Mouse (Mus musculus): ENCODE measurements around the gene Dpp4.

Gene Dpp4

DNA sequence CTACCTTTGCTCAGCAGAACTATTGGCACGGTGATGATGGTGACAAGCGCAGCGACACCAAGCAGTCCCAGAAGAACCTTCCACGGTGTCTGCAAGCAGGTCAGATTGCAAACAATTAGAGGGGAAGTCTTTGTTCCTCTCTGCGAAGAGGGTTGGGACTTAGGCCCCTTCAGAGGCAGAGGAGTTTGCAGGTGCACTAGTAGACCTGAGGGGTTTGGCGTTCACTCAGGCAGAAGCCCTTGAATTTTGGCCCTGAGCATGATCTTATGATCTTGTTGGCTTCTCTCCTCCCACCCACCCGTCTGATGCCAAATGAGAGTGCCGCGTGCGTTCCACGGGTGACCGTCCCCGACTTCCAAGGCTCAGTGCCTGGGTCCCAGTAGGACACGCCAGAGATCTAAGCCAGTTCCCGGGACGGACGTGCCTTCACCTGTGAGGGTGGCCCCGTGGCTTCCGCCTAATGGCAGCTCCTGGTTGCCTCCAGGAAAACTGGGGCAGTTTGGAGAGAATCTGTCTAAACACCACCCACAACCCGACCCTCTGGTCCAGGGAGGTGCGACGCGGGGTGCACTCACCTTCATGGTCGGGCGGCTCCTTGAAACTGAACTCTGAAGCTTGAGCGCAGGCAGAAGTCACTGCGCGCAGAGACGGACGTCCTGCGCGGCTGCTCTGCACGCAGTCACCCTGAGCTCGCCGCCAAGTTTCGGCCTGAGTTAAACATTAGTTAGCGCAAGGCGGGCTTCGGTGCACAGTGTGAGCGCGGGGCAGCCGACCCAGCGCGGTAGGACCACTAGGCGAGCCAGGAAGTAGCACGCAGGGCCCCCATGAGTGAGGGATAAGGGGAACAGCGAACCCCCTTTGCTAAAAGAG is 585 bp downstream of the Dpp4 start:
- DNase-seq (ENCODE audit: low spot score in 2 of 2): peak in 1 of 2 experiments; percentile 4

DNA sequence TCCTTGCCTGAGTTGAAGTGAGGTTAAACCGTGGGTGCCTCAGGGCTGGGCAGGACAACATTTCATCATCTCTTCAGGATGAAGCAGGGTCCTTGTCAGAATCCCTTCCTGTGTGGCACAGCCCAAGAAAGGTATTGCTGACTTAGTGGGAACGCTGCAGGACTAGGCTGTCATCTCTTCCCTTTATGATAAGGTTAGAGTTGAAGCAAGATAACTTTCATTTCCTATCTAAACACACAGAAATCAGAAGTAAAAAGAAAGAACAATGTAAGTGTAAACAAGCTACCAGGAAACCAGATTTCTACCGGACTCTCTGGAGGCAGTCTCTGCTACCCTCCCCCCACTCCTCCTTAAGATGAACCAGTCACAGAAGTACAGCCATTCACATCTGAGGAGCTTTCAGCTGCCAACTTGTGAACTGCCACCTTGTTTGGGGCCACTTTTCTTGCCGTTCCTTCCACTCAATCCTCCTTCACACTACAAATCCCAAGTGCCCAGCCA is 3.3 kb downstream of the Dpp4 start:
- no peak for DNase-seq (ENCODE audit: low spot score in 2 of 2)

DNA sequence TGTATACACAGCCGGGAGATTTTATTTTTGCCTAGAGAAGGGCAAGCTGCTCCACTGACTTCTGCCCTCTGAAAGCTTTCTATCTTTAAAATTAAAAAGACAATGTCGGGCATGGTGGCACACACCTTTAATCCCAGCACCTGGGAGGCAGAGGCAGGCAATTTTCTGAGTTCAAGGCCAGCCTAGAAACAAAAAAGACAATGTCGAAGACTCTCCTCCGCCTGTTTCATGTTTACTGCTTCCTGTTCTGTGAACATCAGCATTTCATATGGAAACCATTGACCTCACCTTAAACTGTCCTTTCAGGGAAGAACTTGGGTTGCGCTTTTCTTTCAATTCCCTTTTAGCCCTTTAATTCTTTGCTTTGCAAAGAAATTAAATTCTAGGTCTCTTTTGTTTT is 3.8 kb downstream of the Dpp4 start:
- no peak for DNase-seq (ENCODE audit: low spot score in 2 of 2)

DNA sequence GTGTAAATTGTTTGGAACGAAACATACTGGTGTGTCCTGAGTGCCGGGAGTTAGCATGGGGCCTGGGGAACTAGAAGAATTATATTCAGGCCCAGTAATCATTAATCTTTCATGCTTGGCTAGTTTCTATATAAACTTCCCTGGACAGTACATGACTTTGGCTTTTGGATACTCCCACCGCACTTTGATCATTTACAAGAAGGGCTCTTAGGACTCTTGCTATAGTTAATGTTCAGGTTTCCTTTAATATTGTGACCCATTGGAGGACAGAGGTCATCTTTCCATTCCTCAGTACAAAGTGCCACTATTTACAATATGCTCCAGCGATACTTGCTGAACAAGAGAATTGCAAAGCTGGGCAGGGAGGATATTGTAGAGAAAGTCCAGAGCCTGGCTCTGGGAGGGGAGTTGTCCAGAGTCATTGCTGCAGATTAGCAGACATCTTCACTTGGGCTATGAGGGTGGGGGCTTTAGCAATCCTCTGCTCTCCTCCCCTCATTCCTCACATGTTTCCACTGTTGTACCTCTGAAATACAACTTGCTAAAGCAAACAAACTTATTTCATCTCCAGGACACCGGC is 8.4 kb downstream of the Dpp4 start:
- DNase-seq (ENCODE audit: low spot score in 2 of 2): no peak

DNA sequence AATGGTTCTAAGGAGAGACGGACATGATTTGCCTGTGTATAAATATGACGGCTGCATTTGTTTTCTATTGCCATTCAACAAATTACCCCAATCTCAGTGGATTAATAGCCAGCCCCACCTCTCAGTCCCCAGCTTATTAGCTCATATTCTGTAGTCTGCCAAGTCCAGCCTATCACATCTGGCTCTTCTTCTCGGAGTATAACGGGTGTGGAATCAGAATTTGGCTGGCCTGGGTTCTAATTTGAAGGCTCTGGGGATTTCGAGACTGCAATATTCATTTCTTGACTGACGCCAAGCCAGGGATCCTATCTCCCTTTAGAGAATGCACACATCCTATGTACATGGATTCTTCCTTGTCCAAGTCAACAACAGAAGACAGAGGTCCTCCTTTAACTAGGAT is 11.0 kb downstream of the Dpp4 start:
- DNase-seq (ENCODE audit: low spot score in 2 of 2): no peak

DNA sequence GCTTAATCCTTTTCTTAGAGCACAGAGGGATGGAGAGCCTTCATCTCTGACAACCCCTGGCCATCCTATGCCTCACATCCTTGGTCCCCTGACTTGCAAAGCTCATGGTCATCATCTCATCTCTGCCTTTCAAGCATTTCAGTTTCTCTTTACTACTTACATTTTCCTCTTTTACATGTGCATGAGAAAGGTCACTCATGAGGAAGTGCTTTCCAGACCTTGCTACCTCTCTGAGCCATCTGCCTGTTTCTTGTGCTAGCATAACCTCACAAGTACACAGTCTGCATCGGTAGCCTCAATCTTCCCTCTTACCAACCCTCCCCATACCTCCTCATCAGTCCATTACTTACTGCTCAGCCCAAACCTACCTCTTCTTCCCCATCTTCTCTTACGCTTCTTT is 12.2 kb downstream of the Dpp4 start:
- no peak for DNase-seq (ENCODE audit: low spot score in 2 of 2)

DNA sequence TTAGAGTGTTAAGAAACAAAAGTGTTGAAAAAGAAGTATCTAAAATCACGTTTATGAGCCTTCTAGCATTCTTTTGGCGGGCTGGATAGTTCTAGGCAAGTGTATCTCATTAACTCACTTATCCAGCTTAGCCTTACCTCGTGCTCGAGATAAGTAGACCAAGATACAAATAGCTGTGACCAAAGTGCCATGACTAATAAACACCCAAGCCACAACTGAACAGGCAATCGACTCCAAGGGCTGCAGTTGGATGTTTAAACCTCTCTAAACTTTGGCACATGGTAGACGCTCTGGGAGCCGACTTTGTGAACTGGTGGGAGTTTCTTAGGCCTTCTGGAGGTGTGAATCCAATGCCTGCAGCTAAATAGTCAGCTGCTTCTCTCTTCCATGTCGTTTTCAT is 12.7 kb downstream of the Dpp4 start:
- no peak for DNase-seq (ENCODE audit: low spot score in 2 of 2)

DNA sequence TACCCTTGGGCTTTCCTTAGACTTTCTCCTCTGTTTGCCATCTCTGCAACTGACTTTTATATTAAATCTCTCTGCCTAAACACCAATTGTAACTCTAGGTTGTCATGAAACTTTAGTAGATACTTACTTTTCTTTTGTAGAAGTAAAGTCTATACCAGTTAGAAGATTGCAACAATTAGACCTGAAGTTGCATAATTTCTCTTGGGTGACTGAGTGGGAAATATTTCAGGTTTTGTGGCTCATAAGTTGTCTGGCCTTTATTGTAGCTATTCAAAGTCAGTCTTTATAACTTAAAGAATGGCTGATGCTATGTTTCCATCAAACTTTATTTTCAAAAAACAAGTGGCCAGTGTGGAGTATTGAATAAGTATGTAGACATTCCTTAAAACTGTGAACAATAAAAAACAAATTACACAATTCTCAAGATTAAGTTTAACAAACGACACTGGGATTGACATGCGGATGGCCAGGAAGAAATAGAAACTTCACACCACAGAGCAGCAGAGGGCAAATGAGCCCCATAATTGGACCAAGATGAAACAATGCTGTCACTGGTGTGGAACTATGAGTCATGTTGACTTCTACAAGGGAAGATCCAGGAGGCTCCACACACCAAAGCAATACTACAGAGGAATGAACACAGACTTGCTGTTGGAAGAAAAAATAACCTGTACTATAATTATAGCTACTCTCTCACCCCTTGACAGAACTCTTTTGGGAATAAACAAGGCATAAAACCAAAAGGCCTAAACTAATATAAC is 13.7 kb downstream of the Dpp4 start:
- no peak for DNase-seq (ENCODE audit: low spot score in 2 of 2)

DNA sequence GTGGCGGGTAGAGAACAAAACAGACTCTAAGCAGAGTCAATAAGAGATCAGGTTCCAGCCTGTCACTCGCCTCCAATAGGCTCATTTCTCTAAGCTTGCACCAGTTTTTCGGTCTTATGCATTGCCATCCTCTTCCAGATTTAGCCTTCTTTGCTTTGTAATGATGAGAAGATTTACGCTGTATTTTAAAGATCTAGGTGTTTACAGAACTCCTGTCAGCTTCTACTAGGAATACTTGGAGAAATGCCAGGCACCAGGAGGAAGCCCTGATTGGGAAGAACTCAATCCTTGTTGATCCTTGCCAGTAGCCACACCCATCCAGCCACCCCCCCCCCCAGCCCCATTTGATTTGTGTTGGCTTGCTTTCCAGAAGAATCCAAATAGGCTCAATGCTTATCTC is 14.4 kb downstream of the Dpp4 start:
- DNase-seq (ENCODE audit: low spot score in 2 of 2): no peak

DNA sequence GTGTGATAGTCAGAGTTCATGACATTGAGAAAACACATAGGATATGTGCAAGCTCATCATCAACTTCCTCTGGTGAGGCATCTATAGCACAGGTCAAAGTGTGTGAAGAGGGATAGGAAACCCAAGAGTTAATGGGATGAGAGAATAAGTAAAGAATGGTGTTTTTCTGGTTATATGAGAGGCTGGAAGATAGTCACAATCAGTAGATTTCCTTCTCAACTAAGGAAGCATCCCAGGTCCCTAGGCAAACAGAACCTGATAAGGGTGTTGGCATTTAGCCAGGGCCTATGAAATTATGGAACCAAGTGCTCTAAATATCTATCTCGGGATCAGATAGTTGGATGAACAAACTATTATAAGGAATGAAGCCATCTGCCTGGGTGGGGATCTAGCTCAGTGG is 15.2 kb downstream of the Dpp4 start:
- no peak for DNase-seq (ENCODE audit: low spot score in 2 of 2)

DNA sequence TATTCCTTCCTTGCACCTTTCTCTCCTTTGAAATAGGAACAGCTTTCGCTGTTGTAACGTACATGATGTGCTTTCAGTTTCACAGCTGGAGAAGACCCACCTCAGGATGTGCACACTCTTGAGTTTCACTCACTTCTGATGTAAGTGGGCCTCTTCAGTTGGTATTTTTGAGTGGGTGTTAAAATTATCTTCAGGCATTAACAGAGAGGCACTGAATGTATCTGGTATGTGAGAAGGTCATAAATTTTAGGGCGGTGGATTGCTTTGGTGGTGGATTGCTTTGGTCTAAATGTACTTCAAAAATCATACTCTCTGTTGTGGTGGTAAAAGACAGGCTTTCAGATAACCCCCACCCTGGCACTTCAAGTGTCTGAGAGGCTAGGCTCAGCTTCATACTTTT is 17.2 kb downstream of the Dpp4 start:
- DNase-seq (ENCODE audit: low spot score in 2 of 2): no peak

DNA sequence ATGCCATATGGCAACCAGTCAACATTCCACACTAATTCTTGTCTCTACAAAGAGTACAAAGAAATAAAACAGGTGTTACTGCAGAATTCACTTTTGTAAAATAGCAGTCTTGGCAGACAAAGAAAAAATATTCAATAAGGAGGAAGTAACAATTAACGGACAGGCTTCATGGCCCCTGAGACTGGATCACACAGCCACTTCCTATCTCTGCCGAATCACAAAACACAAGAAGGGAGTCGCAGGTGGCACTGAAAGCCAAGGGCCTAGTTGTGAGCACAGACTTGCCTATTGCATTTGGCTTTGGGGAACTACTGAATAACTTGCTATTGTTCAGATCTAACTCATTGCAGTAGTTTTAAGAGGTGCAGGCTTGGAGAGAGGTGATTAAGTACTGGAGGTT is 19.9 kb downstream of the Dpp4 start:
- no peak for DNase-seq (ENCODE audit: low spot score in 2 of 2)

DNA sequence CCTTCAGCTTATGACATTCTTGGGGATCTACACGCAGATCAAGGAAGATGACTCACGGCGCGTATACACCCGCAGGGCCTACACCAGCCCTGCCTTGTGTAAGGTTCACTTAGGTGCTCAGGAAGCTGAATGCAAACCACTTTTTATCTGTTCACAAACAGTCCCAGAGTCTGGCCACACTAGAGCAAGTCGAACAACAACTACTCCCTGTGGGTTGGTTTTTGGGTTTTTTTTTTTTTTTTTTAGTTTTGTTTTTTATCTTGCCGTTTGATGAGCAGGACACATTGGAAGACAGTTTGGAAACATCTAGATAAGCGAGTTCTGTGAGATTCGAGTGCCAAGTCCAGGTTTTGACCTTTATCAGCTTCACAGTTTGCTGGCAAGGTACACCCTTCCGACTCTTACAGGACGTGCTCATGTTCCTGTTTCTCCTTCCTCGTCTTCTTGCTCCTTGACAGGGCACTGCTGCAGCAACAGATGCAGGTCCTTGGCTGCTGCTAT is 21.0 kb downstream of the Dpp4 start:
- DNase-seq (ENCODE audit: low spot score in 2 of 2): no peak

DNA sequence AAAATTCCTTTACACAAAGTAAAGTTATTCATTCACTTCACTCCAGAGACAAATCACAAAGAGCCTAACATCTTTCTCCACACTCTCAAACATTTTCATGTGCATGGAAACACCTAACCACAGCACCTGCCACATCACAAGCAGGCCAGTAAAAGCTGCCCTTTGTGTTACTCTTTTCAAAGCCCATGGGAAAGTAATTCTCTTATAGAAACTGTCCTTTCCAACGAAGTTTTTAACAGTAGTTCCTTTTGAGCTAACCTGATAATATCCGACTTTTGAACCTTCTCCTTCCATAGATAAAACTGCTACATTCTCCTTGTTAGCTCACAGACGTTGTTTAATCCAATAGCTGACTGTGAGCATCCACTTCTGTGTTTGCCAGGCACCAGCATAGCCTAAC is 21.7 kb downstream of the Dpp4 start:
- DNase-seq (ENCODE audit: low spot score in 2 of 2): no peak

DNA sequence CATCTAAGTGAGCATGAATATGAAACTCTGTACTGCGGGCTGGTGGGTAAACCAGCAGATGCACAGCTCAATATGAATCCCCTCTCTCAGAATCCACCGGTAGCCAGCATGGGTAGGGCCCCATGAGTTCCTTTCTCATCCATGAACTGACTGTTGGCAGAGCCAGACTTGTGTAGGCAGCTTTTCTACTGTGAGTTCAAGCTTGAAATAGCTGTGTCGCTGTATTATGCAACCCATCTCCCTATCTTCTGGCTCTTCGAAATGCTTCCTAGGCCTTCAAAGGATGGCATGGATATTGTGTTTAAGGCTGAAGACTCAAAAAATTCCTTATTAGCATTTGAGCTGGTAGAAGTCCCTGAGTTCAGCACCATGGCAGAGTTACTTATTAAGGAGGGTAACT is 23.2 kb downstream of the Dpp4 start:
- peak; percentile 7 to 28 for DNase-seq (ENCODE audit: low spot score in 2 of 2)

DNA sequence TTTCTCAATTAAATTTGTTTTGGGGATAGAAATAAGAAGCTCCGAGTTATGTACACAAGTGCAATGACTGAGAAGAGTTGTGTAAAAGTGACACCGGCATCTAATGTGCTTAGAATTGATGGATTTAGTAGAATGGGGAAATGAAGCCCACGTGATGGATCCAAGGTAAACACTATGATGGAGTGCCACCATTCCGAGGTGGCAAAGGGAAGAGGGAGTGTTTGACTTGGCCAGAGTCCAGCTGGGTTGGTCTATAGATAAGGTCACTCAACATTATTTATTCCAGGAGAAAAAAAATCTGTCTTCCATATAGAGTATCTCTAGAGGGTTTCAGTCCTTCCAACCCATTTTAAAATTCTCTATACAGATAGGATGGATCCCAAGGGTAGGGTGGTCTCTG is 28.8 kb downstream of the Dpp4 start:
- DNase-seq (ENCODE audit: low spot score in 2 of 2): no peak

DNA sequence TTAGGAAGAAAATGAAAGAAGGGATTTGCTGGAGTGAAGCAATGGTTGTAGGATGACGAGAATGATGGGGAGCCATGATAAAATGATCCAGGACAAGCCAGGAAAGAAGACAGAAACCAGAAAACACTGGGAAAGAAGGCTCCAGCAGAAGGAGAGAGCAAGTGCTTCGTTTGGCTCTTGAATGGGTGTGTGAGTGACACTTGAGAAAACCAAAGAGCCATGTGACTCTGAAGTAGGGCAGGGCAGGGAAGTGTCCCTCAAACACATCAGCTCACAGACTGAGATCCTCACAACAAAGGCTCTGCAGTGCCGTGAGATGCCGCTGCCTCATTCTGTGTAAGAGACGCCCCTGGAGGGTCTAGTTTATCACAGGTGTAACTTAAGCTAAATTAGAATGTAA is 29.6 kb downstream of the Dpp4 start:
- DNase-seq (ENCODE audit: low spot score in 2 of 2): no peak

DNA sequence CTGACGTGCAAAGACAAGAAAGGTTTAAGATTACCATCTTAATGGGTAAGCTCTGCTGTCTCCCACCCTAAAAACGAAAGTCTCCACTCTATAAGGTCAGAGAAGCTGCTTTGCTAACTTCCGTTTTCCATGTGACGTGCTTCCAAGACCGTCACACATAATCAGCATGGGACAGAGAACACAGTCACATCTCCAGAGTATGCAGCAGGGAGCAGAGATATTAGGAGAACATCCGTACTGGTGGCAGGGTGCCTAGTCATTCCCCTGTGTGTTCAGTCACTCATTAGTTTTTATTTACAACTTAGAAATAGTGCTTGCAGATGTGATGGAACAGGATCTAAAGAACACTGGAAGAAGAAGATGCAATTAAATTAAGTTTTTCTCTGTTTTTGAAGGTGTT is 30.3 kb downstream of the Dpp4 start:
- no peak for DNase-seq (ENCODE audit: low spot score in 2 of 2)

DNA sequence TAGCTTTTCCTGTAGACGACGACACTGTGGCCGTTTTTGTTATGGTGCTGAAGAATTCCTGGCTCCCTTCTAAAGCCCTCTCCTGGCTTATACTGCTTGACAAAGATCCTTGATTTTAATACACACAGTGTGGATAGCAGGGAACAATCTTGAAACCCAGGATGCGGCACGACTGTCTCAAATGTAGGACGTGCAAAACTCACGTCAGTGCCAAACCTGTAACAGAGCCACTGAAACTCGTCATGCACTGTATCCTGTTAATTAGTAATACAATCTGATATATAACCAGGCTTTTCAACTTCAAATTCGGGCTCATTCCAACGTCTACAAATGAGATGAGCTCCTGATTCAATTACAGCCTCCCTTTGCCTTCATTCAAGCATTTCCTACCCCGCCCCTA is 38.3 kb downstream of the Dpp4 start:
- DNase-seq (ENCODE audit: low spot score in 2 of 2): no peak

DNA sequence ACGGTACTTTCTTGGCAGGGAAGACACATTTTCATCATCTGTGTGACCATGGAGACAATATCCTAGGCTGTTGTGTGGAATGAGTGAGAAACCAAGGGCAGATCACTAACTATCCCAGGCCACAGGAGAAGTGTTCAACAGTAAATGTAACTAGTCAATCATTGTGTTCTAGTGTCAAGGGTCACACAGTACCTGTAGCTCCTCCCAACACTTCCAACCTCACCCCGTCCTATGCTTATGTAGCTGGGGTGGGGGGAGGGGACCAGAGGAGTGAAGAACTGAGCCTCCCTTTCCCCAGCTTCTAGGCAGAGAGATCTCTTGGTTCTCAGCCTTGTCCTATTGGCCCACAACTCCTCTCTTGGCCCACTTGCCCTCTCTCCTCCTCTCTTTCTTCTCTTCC is 42.0 kb downstream of the Dpp4 start:
- no peak for DNase-seq (ENCODE audit: low spot score in 2 of 2)

DNA sequence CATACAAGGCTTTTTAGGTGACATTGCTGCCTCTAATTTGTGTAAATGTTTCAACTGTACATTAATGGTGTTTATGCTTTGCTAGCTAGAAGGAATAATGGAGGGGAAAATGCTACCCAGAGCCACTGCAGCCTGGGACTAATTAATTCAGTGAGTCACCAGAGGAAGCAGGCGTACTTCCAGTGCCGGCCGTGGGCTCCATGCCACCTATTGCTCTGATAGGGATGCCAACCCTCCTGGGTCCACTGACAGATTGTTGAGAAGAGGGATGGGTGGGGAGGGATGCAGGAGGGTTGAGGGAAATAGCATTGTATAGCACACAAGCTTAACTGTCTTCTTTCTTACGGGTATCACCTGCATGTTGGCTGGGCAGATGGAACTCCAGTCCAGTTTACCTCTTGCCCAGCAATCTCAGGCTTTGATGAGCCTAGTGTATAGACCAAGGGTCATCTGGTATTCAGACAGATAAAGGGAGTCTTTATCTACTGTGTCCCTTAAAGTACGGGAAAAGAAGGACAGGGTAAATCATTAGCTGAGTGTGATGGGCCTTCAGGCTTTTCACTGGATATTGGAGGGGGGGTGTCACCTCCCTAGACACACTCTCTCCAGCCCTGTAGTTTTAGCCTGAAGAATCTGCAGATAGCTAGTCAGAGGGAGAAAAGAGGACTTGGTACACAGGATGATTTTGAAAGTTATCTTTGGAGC is 43.5 kb downstream of the Dpp4 start:
- no peak for DNase-seq (ENCODE audit: low spot score in 2 of 2)

DNA sequence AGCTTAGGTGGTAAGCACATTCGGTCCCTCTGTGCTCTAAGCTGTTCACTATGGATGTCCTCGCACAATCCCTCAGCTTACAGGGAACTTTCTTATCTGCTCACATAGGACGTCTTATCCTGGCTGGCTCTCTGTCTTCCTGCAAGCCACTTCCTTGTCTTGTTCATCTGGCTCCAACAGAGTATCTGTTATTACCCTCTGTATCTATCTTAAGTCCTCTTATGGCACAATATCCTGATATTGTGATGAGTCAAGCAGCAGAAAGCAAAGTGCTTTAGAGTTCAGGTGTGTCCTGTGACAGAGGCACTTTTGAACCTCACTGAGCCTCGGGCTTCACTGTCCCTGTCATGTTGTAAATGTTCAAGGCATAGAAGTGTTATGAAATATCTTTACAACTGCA is 48.4 kb downstream of the Dpp4 start:
- no peak for DNase-seq (ENCODE audit: low spot score in 2 of 2)

All from right cerebral cortex, postnatal 36 days (tissue).